Mouse (Mus musculus): ENCODE measurements around the gene Hist1h4m. TPM values are rescaled to one million over a fixed set of nuclear protein-coding genes. Genes with fewer than 3 reads are reported as not detected.
"Not testable (repeated sequence)": the region's sequence is repeated elsewhere in the genome, so short reads cannot be mapped to it uniquely, and the experiment has no call there.

The Hist1h4m gene
- total and polyA plus RNA-seq, 3 experiments, result 1.6 to 18.2 (median 12.8) TPM

DNA sequence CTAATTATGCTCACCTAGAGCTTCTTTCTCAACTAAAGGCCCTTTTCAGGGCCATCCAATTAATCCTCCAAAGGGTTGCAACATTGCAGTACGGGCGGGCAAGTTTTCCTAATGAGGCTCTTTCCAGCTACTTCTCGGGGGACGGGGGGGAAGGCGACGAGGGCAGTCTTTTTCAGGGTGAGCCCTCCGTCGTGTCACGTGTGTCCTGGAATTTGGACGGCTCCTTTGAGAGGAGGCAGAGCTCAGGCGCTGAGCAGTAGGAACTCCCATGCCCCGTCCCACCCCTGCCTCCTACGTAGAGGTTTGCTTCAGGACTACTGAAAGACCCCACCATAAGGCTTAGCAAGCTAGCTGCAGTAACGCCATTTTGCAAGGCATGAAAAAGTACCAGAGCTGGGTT, 546 bp downstream of the Hist1h4m start:
- H3K9me3 ChIP-seq (replicated peaks; ENCODE audit: low read length); H3K4me1 ChIP-seq (ENCODE audit: control insufficient read depth in 1 of 2, insufficient read depth in 2 of 2); H3K79me2 ChIP-seq (replicated peaks; ENCODE audit: control insufficient read depth, extremely low read depth, insufficient read depth, poor library complexity, severe bottlenecking); DNase-seq (ENCODE audit: extremely low read depth); in situ Hi-C loops (cut with MboI; ENCODE audit: low pct_ligation_motif_present, low pct_unique_long_range_greater_than_20kb, low sequenced_read_pairs); dilution Hi-C loops (cut with MboI; ENCODE audit: extremely low pct_ligation_motif_present, extremely low pct_unique_long_range_greater_than_20kb, low sequenced_read_pairs); H3K27me3 ChIP-seq (replicated peaks); H3K36me3 ChIP-seq (replicated peaks in 1 of 2; ENCODE audit: control insufficient read depth in 1 of 2, insufficient read depth in 1 of 2, low read length in 1 of 2): not testable (repeated sequence)
- H3K9ac ChIP-seq (ENCODE audit: insufficient read depth, low read depth), result 0 out of 2 replicates have a peak overlapping the region, but pooled peaks have one; percentile 33
- peak overlapping the region; percentile 31; the same call in 1 of the 2 replicates for H3K4me2 ChIP-seq (ENCODE audit: insufficient read depth, low read depth, poor library complexity, severe bottlenecking)
- TF ChIP-seq BHLHE40 (IDR thresholded peaks at IDR 0.05; ENCODE audit: low read depth, low read length) (0 out of 2 replicates have a peak, but pooled peaks have one; percentile 13), ZMIZ1 (IDR thresholded peaks at IDR 0.05; ENCODE audit: low read depth, low read length) (0 out of 2 replicates have a peak, but pooled peaks have one; percentile 45), POLR2AphosphoS2 (IDR thresholded peaks at IDR 0.05; ENCODE audit: low read depth, low read length) (0 out of 2 replicates have a peak, but pooled peaks have one; percentile 33), POLR2A (IDR thresholded peaks at IDR 0.05; ENCODE audit: low read depth, low read length) (peak; percentile 53)
- H3K4me3 ChIP-seq (replicated peaks in 1 of 3; ENCODE audit: low read depth in 2 of 3, low read length in 2 of 3, poor library complexity in 1 of 3), result peak overlapping the region in 1 of 3 experiments; percentile 24
- peak overlapping the region; percentile 86 for H3K27ac ChIP-seq (ENCODE audit: insufficient read depth, low read depth)

- DNase-seq (ENCODE audit: extremely low read depth); H3K27ac ChIP-seq (ENCODE audit: insufficient read depth, low read depth); H3K4me3 ChIP-seq (replicated peaks in 1 of 3; ENCODE audit: low read depth in 2 of 3, low read length in 2 of 3, poor library complexity in 1 of 3); in situ Hi-C loops (cut with MboI; ENCODE audit: low pct_ligation_motif_present, low pct_unique_long_range_greater_than_20kb, low sequenced_read_pairs); H3K9ac ChIP-seq (ENCODE audit: insufficient read depth, low read depth); H3K79me2 ChIP-seq (replicated peaks; ENCODE audit: control insufficient read depth, extremely low read depth, insufficient read depth, poor library complexity, severe bottlenecking); H3K4me2 ChIP-seq (ENCODE audit: insufficient read depth, low read depth, poor library complexity, severe bottlenecking); H3K9me3 ChIP-seq (replicated peaks; ENCODE audit: low read length); dilution Hi-C loops (cut with MboI; ENCODE audit: extremely low pct_ligation_motif_present, extremely low pct_unique_long_range_greater_than_20kb, low sequenced_read_pairs); H3K36me3 ChIP-seq (replicated peaks in 1 of 2; ENCODE audit: control insufficient read depth in 1 of 2, insufficient read depth in 1 of 2, low read length in 1 of 2); H3K27me3 ChIP-seq (replicated peaks): not testable (repeated sequence)
- peaks cover 0 to 17% of the 10 kb centered on the region in 2 experiments; a peak in 3 of 4 replicates for H3K4me1 ChIP-seq (ENCODE audit: control insufficient read depth in 1 of 2, insufficient read depth in 2 of 2)
Measured at GRCm38 (mm10) chr13:21820082-21820890, 8.7 kb downstream of the Hist1h4m start.

- dilution Hi-C loops (cut with MboI; ENCODE audit: extremely low pct_ligation_motif_present, extremely low pct_unique_long_range_greater_than_20kb, low sequenced_read_pairs), result no loop called here
- no peaks in the 10 kb centered on the region for H3K27me3 ChIP-seq (replicated peaks)
- H3K4me1 ChIP-seq (ENCODE audit: control insufficient read depth in 1 of 2, insufficient read depth in 2 of 2), result peaks cover 0 to 39% of the 10 kb centered on the region in 2 experiments; a peak in 2 of 4 replicates
- TF ChIP-seq HCFC1 (IDR thresholded peaks at IDR 0.05; ENCODE audit: low read depth, low read length) (no peak), EP300 (IDR thresholded peaks at IDR 0.05; ENCODE audit: low read length) (no peak), USF2 (conservative IDR thresholded peaks at IDR 0.05; ENCODE audit: low read depth, low read length) (no peak), MYC (IDR thresholded peaks at IDR 0.05; ENCODE audit: low read depth, low read length) (no peak), SMC3 (IDR thresholded peaks at IDR 0.05; ENCODE audit: low read depth, low read length) (no peak), KAT2A (IDR thresholded peaks at IDR 0.05; ENCODE audit: insufficient replicate concordance, low read length) (no peak), ETS1 (conservative IDR thresholded peaks at IDR 0.05; ENCODE audit: low read depth, low read length) (no peak), ZMIZ1 (IDR thresholded peaks at IDR 0.05; ENCODE audit: low read depth, low read length) (no peak), CTCF (conservative IDR thresholded peaks at IDR 0.05 in 1 of 2, IDR thresholded peaks at IDR 0.05 in 1 of 2; ENCODE audit: low read depth in 2 of 2, low read length in 2 of 2) (no peak), NRF1 (IDR thresholded peaks at IDR 0.05; ENCODE audit: low read depth, low read length) (no peak), BHLHE40 (IDR thresholded peaks at IDR 0.05; ENCODE audit: low read depth, low read length) (no peak), UBTF (IDR thresholded peaks at IDR 0.05; ENCODE audit: low read depth, low read length) (no peak), IRF4 (IDR thresholded peaks at IDR 0.05; ENCODE audit: low read depth, low read length) (0 out of 2 replicates have a peak, but pooled peaks have one; percentile 25), JUND (conservative IDR thresholded peaks at IDR 0.05; ENCODE audit: low read depth, low read length) (0 out of 2 replicates have a peak, but pooled peaks have one; percentile 28), JUN (IDR thresholded peaks at IDR 0.05; ENCODE audit: insufficient read depth, low read depth, low read length) (no peak)
- peak overlapping the region; percentile 45; the same call in 1 of the 2 replicates for H3K27ac ChIP-seq (ENCODE audit: insufficient read depth, low read depth)
- H3K4me2 ChIP-seq (ENCODE audit: insufficient read depth, low read depth, poor library complexity, severe bottlenecking), result peak overlapping the region; percentile 29; the same call in 1 of the 2 replicates
- no peak overlapping the region for H3K9ac ChIP-seq (ENCODE audit: insufficient read depth, low read depth)
- no peak overlapping the region for H3K4me3 ChIP-seq (replicated peaks in 1 of 3; ENCODE audit: low read depth in 2 of 3, low read length in 2 of 3, poor library complexity in 1 of 3)
- H3K36me3 ChIP-seq (replicated peaks in 1 of 2; ENCODE audit: control insufficient read depth in 1 of 2, insufficient read depth in 1 of 2, low read length in 1 of 2), result peaks cover 0 to 4% of the 10 kb centered on the region in 2 experiments
- no peaks in the 10 kb centered on the region for H3K9me3 ChIP-seq (replicated peaks; ENCODE audit: low read length)
- H3K79me2 ChIP-seq (replicated peaks; ENCODE audit: control insufficient read depth, extremely low read depth, insufficient read depth, poor library complexity, severe bottlenecking), result no peaks in the 10 kb centered on the region
- in situ Hi-C loops (cut with MboI; ENCODE audit: low pct_ligation_motif_present, low pct_unique_long_range_greater_than_20kb, low sequenced_read_pairs), result no loop called here
- no peak for DNase-seq (ENCODE audit: extremely low read depth)
Measured at GRCm38 (mm10) chr13:21828511-21828910, 17.0 kb downstream of the Hist1h4m start.
